Mouse (Mus musculus): ENCODE results near the gene Madd. TPM values are rescaled to one million over a fixed set of nuclear protein-coding genes. Genes with fewer than 3 reads are reported as not detected.

Madd gene
- polyA plus RNA-seq, 1 experiment: 12.2 TPM

- TF ChIP-seq CTCF (IDR thresholded peaks at IDR 0.05; ENCODE audit: extremely low read depth, insufficient read length, insufficient replicate concordance, low read depth, low read length) (no peak), POLR2A (IDR thresholded peaks at IDR 0.05; ENCODE audit: low read depth, low read length) (no peak)
- H3K27ac ChIP-seq (ENCODE audit: insufficient read depth, low read depth, low read length): no peak overlapping the region
- WGBS: 79% methylated on average over 6 of the region's 6 CpGs
These were observed 7.4 kb downstream of the Madd start for GRCm38 (mm10) chr2:91176234-91176633.

GRCm38 (mm10) chr2:91175490-91175889 is 8.1 kb downstream of the Madd start:
- peaks cover 47% of the 10 kb centered on the region for H3K36me3 ChIP-seq (ENCODE audit: control insufficient read depth, insufficient read depth, low read length)
- H3K4me1 ChIP-seq (ENCODE audit: control insufficient read depth, insufficient read depth, insufficient read length, low read length): no peaks in the 10 kb centered on the region
- 91% methylated on average over 4 of the region's 4 CpGs for WGBS

More at GRCm38 (mm10) chr2:91176234-91176633, 7.4 kb downstream of the Madd start:
- Histone ChIP-seq H3K4me3 (ENCODE audit: low read depth, low read length) (no peak overlapping the region), H3K27me3 (ENCODE audit: control insufficient read depth, insufficient read depth, low read length) (no peaks in the 10 kb centered on the region), H3K4me1 (ENCODE audit: control insufficient read depth, insufficient read depth, insufficient read length, low read length) (no peaks in the 10 kb centered on the region), H3K36me3 (ENCODE audit: control insufficient read depth, insufficient read depth, low read length) (peaks cover 45% of the 10 kb centered on the region)

GRCm38 (mm10) chr2:91169587-91170322 is 13.9 kb downstream of the Madd start:
- 93% methylated on average over 25 of the region's 25 CpGs for WGBS
- H3K36me3 ChIP-seq (ENCODE audit: control insufficient read depth, insufficient read depth, low read length): peaks cover 59% of the 10 kb centered on the region

More at GRCm38 (mm10) chr2:91175490-91175889, 8.1 kb downstream of the Madd start:
- H3K27me3 ChIP-seq (ENCODE audit: control insufficient read depth, insufficient read depth, low read length): no peaks in the 10 kb centered on the region
- no peak overlapping the region for H3K27ac ChIP-seq (ENCODE audit: insufficient read depth, low read depth, low read length)
- TF ChIP-seq CTCF (IDR thresholded peaks at IDR 0.05; ENCODE audit: extremely low read depth, insufficient read length, insufficient replicate concordance, low read depth, low read length): no peak
- no peak for TF ChIP-seq POLR2A (IDR thresholded peaks at IDR 0.05; ENCODE audit: low read depth, low read length)
- H3K4me3 ChIP-seq (ENCODE audit: low read depth, low read length): no peak overlapping the region

GRCm38 (mm10) chr2:91167629-91168028 is 16.0 kb downstream of the Madd start:
- Histone ChIP-seq H3K4me3 (ENCODE audit: low read depth, low read length) (no peak overlapping the region), H3K36me3 (ENCODE audit: control insufficient read depth, insufficient read depth, low read length) (peaks cover 63% of the 10 kb centered on the region), H3K4me1 (ENCODE audit: control insufficient read depth, insufficient read depth, insufficient read length, low read length) (no peaks in the 10 kb centered on the region), H3K27ac (ENCODE audit: insufficient read depth, low read depth, low read length) (no peak overlapping the region), H3K27me3 (ENCODE audit: control insufficient read depth, insufficient read depth, low read length) (no peaks in the 10 kb centered on the region)
- TF ChIP-seq POLR2A (IDR thresholded peaks at IDR 0.05; ENCODE audit: low read depth, low read length) (no peak), CTCF (IDR thresholded peaks at IDR 0.05; ENCODE audit: extremely low read depth, insufficient read length, insufficient replicate concordance, low read depth, low read length) (no peak)
- WGBS: 82% methylated on average over 4 of the region's 4 CpGs

More at GRCm38 (mm10) chr2:91169587-91170322, 13.9 kb downstream of the Madd start:
- Histone ChIP-seq H3K27me3 (ENCODE audit: control insufficient read depth, insufficient read depth, low read length) (no peaks in the 10 kb centered on the region), H3K4me1 (ENCODE audit: control insufficient read depth, insufficient read depth, insufficient read length, low read length) (no peaks in the 10 kb centered on the region), H3K4me3 (ENCODE audit: low read depth, low read length) (no peak overlapping the region), H3K27ac (ENCODE audit: insufficient read depth, low read depth, low read length) (no peak overlapping the region)
- no peak for TF ChIP-seq CTCF (IDR thresholded peaks at IDR 0.05; ENCODE audit: extremely low read depth, insufficient read length, insufficient replicate concordance, low read depth, low read length)

GRCm38 (mm10) chr2:91164991-91165390 is 18.6 kb downstream of the Madd start:
- Histone ChIP-seq H3K4me1 (ENCODE audit: control insufficient read depth, insufficient read depth, insufficient read length, low read length) (no peaks in the 10 kb centered on the region), H3K36me3 (ENCODE audit: control insufficient read depth, insufficient read depth, low read length) (peaks cover 71% of the 10 kb centered on the region), H3K27me3 (ENCODE audit: control insufficient read depth, insufficient read depth, low read length) (no peaks in the 10 kb centered on the region), H3K27ac (ENCODE audit: insufficient read depth, low read depth, low read length) (no peak overlapping the region), H3K4me3 (ENCODE audit: low read depth, low read length) (no peak overlapping the region)
- TF ChIP-seq CTCF (IDR thresholded peaks at IDR 0.05; ENCODE audit: extremely low read depth, insufficient read length, insufficient replicate concordance, low read depth, low read length): no peak
- TF ChIP-seq POLR2A (IDR thresholded peaks at IDR 0.05; ENCODE audit: low read depth, low read length): no peak
- 83% methylated on average over 6 of the region's 6 CpGs for WGBS

GRCm38 (mm10) chr2:91163532-91163931 is 20.1 kb downstream of the Madd start:
- TF ChIP-seq CTCF (IDR thresholded peaks at IDR 0.05; ENCODE audit: extremely low read depth, insufficient read length, insufficient replicate concordance, low read depth, low read length) (no peak), POLR2A (IDR thresholded peaks at IDR 0.05; ENCODE audit: low read depth, low read length) (no peak)
- Histone ChIP-seq H3K27me3 (ENCODE audit: control insufficient read depth, insufficient read depth, low read length) (no peaks in the 10 kb centered on the region), H3K4me3 (ENCODE audit: low read depth, low read length) (no peak overlapping the region), H3K4me1 (ENCODE audit: control insufficient read depth, insufficient read depth, insufficient read length, low read length) (no peaks in the 10 kb centered on the region), H3K36me3 (ENCODE audit: control insufficient read depth, insufficient read depth, low read length) (peaks cover 69% of the 10 kb centered on the region), H3K27ac (ENCODE audit: insufficient read depth, low read depth, low read length) (no peak overlapping the region)
- 87% methylated on average over 5 of the region's 5 CpGs for WGBS

- no peaks in the 10 kb centered on the region for H3K4me1 ChIP-seq (ENCODE audit: control insufficient read depth, insufficient read depth, insufficient read length, low read length)
These were observed 20.7 kb downstream of the Madd start for GRCm38 (mm10) chr2:91162952-91163351.

More at GRCm38 (mm10) chr2:91162952-91163351, 20.7 kb downstream of the Madd start:
- TF ChIP-seq CTCF (IDR thresholded peaks at IDR 0.05; ENCODE audit: extremely low read depth, insufficient read length, insufficient replicate concordance, low read depth, low read length) (no peak), POLR2A (IDR thresholded peaks at IDR 0.05; ENCODE audit: low read depth, low read length) (no peak)
- no peak overlapping the region for H3K27ac ChIP-seq (ENCODE audit: insufficient read depth, low read depth, low read length)
- peaks cover 72% of the 10 kb centered on the region for H3K36me3 ChIP-seq (ENCODE audit: control insufficient read depth, insufficient read depth, low read length)
- no peaks in the 10 kb centered on the region for H3K27me3 ChIP-seq (ENCODE audit: control insufficient read depth, insufficient read depth, low read length)
- 85% methylated on average over 4 of the region's 4 CpGs for WGBS
- H3K4me3 ChIP-seq (ENCODE audit: low read depth, low read length): no peak overlapping the region

Data from small intestine, adult 2 months (tissue).